Mouse (Mus musculus) heart, postnatal 36 days (tissue): Measurements from ENCODE around the gene Rbl1. TPM values are rescaled to one million over a fixed set of nuclear protein-coding genes. Genes with fewer than 3 reads are reported as not detected.
"Not testable (repeated sequence)": the region's sequence is repeated elsewhere in the genome, so short reads cannot be mapped to it uniquely, and the experiment has no call there.

Experiments used
- DNase-seq, 2 experiments: peaks; one replicate each; pipeline ENCODE4 v3.0.0; 2021 to 2022
- intact Hi-C: fragments of 180-260 bp; cut with DNase I; formaldehyde crosslinking; loops from one replicate; pipeline ENCODE4 v1.15.1; 2025
- total RNA-seq, 2 experiments: library from RNA; stranded (reverse); gene quantifications; 2 replicates each; pipeline ENCODE4 v1.2.3; 2021

Rbl1 gene
- total RNA-seq, 2 experiments from 2014 or later: 1.4 to 2.6 TPM

- DNase-seq: no peak
- intact Hi-C loops: no loop called here
Observed at GRCm38 (mm10) chr2:157173555-157173954, 30.8 kb downstream of the Rbl1 start.

DNA sequence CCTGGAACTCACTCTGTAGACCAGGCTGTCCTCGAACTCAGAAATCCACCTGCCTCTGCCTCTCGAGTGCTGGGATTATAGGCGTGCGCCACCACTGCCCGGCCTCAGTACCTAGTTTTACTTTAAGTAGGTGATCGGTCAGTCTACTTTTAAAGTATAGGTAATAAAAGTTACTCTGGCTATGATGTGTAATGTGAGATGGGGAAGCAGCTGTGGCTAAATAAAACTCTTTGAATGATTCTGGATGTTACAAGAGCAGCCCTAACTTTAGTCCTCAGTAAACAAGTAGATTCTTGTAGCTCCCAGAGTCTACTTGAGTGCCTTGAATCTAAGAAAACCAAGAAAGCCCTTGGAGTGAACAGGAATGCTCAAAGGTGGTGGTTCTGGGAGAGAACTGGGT lies 31.4 kb downstream of the Rbl1 start:
- intact Hi-C loops: no loop called here
- no peak for DNase-seq

GRCm38 (mm10) chr2:157170626-157171025 lies 33.7 kb downstream of the Rbl1 start:
- intact Hi-C loops: no loop called here
- DNase-seq: no peak

GRCm38 (mm10) chr2:157170166-157170565 lies 34.2 kb downstream of the Rbl1 start:
- DNase-seq: no peak
- intact Hi-C loops: no loop called here

DNA sequence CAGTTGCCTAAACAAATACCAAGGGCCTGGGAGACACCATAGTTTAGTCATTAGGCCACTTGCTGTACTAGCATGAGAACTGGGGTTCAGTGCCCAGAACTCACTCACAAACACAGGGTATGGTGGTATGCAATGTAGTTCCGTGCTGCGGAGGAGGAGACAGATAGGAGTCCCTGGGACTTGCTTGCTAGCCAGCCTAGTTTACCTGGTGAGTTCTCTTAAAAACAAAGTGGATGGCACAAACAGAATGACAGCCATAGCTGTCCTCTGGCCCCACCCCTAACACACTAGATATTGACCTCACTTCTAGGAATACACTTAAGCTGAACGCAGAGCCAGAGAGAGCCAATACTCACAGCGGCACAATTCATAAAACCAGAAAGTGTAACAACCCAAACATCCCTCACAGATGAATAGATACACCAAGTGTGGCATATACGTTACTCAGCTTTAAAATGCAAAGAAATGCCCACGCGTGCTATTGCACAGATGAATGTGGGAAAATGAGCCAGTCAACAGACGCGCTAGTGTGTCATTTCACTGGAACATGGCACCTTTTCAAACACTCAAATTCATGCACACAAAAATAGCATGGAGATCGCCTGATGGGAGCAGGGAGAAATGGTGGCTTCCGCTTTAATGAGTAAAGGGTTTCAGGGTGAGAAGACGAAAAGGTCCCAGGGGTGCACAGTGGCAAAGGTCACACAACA lies 37.8 kb downstream of the Rbl1 start:
- DNase-seq: no peak
- intact Hi-C loops: loop anchor here (10.0 kb wide), 1 partner anchor 658 kb away; no protein-coding TSS in a partner anchor

DNA sequence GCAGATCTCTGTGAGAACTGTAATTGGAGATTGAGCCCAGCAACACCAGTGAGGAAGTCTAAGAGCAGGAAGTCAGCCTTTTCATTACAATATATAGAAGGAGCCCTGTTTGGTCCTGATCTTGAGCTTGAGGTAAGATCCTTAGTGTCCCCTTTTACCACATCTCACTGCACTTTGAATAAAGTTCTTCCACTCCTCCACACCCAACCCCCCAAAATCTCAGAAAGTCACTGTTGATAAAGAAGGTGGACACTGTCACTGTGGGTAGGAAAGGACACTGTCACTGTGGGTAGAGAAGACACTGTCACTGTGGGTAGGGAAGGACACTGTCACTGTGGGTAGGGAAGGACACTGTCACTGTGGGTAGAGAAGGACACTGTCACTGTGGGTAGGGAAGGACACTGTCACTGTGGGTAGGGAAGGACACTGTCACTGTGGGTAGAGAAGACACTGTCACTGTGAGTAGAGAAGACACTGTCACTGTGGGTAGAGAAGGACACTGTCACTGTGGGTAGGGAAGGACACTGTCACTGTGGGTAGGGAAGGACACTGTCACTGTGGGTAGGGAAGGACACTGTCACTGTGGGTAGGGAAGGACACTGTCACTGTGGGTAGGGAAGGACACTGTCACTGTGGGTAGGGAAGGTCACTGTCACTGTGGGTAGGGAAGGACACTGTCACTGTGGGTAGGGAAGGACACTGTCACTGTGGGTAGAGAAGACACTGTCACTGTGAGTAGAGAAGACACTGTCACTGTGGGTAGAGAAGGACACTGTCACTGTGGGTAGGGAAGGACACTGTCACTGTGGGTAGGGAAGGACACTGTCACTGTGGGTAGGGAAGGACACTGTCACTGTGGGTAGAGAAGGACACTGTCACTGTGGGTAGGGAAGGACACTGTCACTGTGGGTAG lies 38.8 kb downstream of the Rbl1 start:
- intact Hi-C loops: loop anchor here (10.0 kb wide), 1 partner anchor 659 kb away; no protein-coding TSS in a partner anchor
- DNase-seq: not testable (repeated sequence)

GRCm38 (mm10) chr2:157164101-157164500 lies 40.2 kb downstream of the Rbl1 start:
- DNase-seq: no peak

GRCm38 (mm10) chr2:157156079-157156478 lies 48.3 kb downstream of the Rbl1 start:
- DNase-seq: no peak
- intact Hi-C loops: no loop called here

More at GRCm38 (mm10) chr2:157164101-157164500, 40.2 kb downstream of the Rbl1 start:
- intact Hi-C loops: loop anchor here (10.0 kb wide), 1 partner anchor 661 kb away; no protein-coding TSS in a partner anchor

DNA sequence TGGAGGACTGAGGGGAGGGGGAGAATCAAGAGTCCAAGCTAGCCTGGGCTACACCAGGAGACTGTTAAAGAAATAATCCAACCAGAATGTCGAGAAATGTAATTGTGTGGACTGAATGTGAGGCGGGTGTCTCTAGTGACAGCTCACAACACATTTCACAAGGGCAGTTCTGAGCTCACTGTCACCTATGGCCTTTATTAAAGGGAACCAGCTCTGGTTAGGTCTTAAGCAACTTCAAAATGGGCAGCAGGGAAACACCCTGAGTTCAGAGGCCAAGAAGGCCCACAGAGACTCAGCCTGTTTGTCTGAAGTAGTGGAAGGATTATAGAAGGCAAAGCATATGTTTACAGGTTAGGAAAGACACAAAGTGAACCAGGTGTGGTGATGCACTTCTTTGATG lies 51.1 kb downstream of the Rbl1 start:
- intact Hi-C loops: no loop called here
- no peak for DNase-seq

DNA sequence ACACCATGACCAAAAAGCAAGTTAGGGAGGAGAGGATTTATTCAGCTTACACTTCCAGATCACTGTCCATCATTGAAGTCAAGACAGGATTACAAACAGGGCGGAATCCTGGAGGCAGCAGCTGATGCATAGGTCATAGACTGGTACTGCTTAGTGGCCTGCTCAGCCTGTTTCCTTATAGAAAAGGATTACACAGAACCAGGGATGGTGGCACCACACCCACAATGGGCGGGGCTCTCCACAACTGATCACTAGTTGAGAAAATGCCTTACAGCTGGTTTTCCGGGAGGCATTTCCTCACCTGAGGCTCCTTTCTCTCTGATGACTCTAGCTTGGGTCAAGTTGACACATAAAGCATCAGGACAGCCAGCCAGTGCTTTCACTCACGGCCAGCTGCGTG lies 55.9 kb downstream of the Rbl1 start:
- intact Hi-C loops: no loop called here
- no peak for DNase-seq

- intact Hi-C loops: no loop called here
- DNase-seq: no peak
Observed at GRCm38 (mm10) chr2:157147397-157148020, 56.8 kb downstream of the Rbl1 start.

DNA sequence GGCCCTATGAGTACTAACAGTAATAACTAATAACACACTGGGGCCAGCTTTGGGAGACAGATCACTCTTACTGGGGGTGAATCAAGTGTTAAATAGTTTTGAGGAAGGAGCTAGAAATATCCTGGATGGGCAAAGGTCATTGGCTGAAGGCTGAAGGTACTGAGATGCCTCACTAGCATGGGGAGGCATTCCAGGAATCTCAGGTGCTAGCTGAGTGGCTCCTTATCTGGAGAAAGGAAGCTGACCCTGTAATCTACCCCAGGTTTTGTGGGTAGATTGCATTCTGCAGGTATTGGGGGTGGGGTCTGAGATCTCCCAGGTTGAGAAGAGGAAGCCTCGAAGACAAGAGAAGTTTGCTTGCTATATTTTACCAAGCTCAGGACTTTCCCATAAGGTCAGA lies 59.2 kb downstream of the Rbl1 start:
- DNase-seq: no peak
- intact Hi-C loops: no loop called here

DNA sequence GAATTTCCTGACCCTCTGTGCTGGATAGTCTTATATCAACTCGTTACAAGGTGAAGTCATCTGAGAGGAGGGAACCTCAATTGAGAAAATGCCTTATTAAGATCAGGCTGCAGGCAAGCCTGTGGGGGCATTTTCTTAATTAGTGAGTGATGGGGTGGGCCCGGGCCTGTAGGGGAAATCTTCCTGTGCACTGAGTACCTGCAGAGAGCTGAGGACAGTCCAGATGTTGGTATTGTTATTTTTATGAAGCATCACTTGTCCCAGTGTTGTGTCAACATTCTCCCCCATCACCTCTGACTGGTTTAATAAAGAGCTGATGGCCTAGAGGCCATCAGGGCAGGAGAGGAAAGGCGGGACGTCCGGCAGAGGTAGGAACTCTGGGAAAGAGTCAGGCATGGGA lies 60.2 kb downstream of the Rbl1 start:
- no peak for DNase-seq
- intact Hi-C loops: no loop called here

- intact Hi-C loops: no loop called here
- no peak for DNase-seq
Observed at GRCm38 (mm10) chr2:157141962-157142361, 62.4 kb downstream of the Rbl1 start.

- intact Hi-C loops: loop anchor here (5.0 kb wide), 1 partner anchor 63 kb away; the partner anchor contains the start of gene Rbl1
- no peak for DNase-seq
Observed at GRCm38 (mm10) chr2:157139251-157139802, 65.0 kb downstream of the Rbl1 start.

DNA sequence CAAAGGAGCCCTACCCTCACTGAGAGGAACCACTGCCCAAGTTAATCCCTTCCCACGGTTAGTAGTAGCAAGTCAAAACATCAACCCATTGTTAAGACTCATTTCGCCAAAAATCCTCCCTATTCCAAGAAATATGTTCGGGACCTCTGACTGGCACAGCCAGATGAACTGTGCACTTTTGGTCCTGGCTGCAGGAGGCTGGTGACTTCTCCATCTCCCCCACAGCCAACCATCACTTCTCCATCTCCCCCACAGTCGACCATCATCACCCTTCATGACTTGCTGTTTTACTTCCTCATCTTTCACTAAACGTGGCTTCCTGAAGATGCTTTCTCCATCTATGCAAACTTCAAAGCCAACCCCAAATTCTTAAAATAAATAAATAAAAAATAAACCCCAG lies 65.5 kb downstream of the Rbl1 start:
- no peak for DNase-seq
- intact Hi-C loops: loop anchor here (5.0 kb wide), 1 partner anchor 63 kb away; the partner anchor contains the start of gene Rbl1

GRCm38 (mm10) chr2:157137959-157138731 lies 66.2 kb downstream of the Rbl1 start:
- intact Hi-C loops: loop anchor here (5.0 kb wide), 1 partner anchor 64 kb away; the partner anchor contains the start of gene Rbl1
- no peak for DNase-seq

DNA sequence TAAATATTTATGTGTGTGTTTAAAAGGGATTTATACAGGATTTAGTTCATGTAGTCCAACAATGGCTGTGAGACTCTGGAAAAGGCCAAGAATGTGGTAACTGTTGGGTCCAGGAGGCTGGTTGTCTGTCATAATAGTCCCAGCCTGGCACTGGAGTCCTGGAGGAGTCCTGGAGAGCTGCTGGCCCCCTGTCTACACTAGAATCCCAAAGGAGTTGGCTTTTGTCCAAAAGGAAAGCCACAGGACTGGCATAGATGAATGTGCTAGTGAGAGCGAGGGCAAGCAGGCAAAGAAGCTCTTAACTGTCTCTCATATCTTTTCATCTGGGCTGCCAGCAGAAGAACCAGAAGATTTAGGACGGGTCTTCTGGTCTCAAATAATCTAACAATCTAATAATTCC lies 67.7 kb downstream of the Rbl1 start:
- DNase-seq: no peak
- intact Hi-C loops: loop anchor here (5.0 kb wide), 1 partner anchor 66 kb away; the partner anchor contains the start of gene Rbl1

DNA sequence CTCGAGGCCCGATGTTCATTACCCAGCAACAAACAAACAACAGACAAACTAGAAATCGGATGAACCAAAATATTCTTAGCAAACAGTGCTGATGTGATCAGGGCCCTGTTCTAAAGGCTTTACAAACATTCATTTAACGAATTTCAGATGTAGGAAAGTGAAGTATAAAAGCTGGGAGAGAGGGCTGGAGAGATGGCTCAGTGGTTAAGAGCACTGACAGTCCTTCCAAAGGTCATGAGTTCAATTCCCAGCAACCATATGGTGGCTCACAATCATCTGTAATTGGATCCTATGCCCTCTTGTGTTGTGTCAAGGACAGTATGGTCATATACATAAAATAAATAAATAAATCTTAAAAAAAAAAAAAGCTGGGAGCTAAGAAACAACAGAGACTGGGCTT lies 68.2 kb downstream of the Rbl1 start:
- DNase-seq: no peak
- intact Hi-C loops: loop anchor here (5.0 kb wide), 1 partner anchor 66 kb away; the partner anchor contains the start of gene Rbl1
